Mouse (Mus musculus) heart, embryonic 10.5 days (tissue): ENCODE measurements at regions not wholly inside any gene's neighbourhood (a gene's known extent, or its start where the extent isn't known, plus 50 kb on each side); places are given as distances from the start of the nearest gene placed in this dataset.

Experiments used
- DNase-seq: peaks from one replicate; pipeline ENCODE4 v3.0.0-alpha.2; 2017; ENCODE audit warnings: low spot score
- H3K27ac ChIP-seq: fragments of 300-500 bp; sonication (generic); 2 replicates; pipeline ENCODE4 v1.5.1; 2016; ENCODE audit warnings: mild to moderate bottlenecking
- H3K27me3 ChIP-seq: fragments of 300-500 bp; sonication (generic); 2 replicates; pipeline ENCODE4 v1.6.1; 2016; ENCODE audit warnings: mild to moderate bottlenecking; ENCODE audit not compliant: poor library complexity, insufficient read depth, severe bottlenecking
- H3K36me3 ChIP-seq: fragments of 300-500 bp; sonication (generic); 2 replicates; pipeline ENCODE4 v1.6.1; 2016; ENCODE audit warnings: mild to moderate bottlenecking, moderate library complexity
- H3K4me1 ChIP-seq: fragments of 300-500 bp; sonication (generic); 2 replicates; pipeline ENCODE4 v1.6.1; 2016; ENCODE audit warnings: mild to moderate bottlenecking
- H3K4me3 ChIP-seq: fragments of 300-500 bp; sonication (generic); 2 replicates; pipeline ENCODE4 v1.5.1; 2016; ENCODE audit warnings: mild to moderate bottlenecking, moderate library complexity
- H3K9me3 ChIP-seq: fragments of 300-500 bp; sonication (generic); 2 replicates; pipeline ENCODE4 v1.6.1; 2016; ENCODE audit warnings: mild to moderate bottlenecking, moderate library complexity
- WGBS: fragments of 180-500 bp; shearing (Covaris S2); methylation state at CpG from one replicate; pipeline ENCODE4 v1.1.7; 2016; 5-methylcytosine and 5-hydroxymethylcytosine counted together

- WGBS: 59% methylated on average over 9 of the region's 9 CpGs
- Histone ChIP-seq H3K9me3 (no peaks in the 10 kb centered on the region), H3K27me3 (no peaks in the 10 kb centered on the region; the same call in 1 of the 2 replicates), H3K27ac (no peak overlapping the region), H3K4me3 (no peak overlapping the region), H3K36me3 (no peaks in the 10 kb centered on the region), H3K4me1 (peaks cover 9% of the 10 kb centered on the region; the same call in 1 of the 2 replicates)
- peak; percentile 66 for DNase-seq
Measured at GRCm38 (mm10) chr19:32960196-32960947, 203.1 kb downstream of the Pten start.

- Histone ChIP-seq H3K4me1 (peaks cover 8% of the 10 kb centered on the region; the same call in 1 of the 2 replicates), H3K4me3 (no peak overlapping the region), H3K36me3 (no peaks in the 10 kb centered on the region), H3K9me3 (no peaks in the 10 kb centered on the region), H3K27ac (no peak overlapping the region), H3K27me3 (no peaks in the 10 kb centered on the region; the same call in 1 of the 2 replicates)
- WGBS: 34% methylated on average over 5 of the region's 5 CpGs
- no peak for DNase-seq
Measured at GRCm38 (mm10) chr19:32961525-32961924, 204.2 kb downstream of the Pten start.

- no peak for DNase-seq
- Histone ChIP-seq H3K9me3 (no peaks in the 10 kb centered on the region), H3K27me3 (no peaks in the 10 kb centered on the region), H3K27ac (no peak overlapping the region), H3K36me3 (no peaks in the 10 kb centered on the region), H3K4me1 (0 out of 2 replicates have a peak, but pooled peaks cover 2% of the 10 kb centered on the region), H3K4me3 (no peak overlapping the region)
- 31% methylated on average over 1 of the region's 1 CpGs for WGBS
Measured at GRCm38 (mm10) chr19:32963983-32964382, 206.7 kb downstream of the Pten start.

GRCm38 (mm10) chr19:32965488-32965887, 208.2 kb downstream of the Pten start:
- H3K36me3 ChIP-seq: no peaks in the 10 kb centered on the region
- H3K4me3 ChIP-seq: no peak overlapping the region
- DNase-seq: no peak

GRCm38 (mm10) chr19:32969213-32969776, 212.0 kb downstream of the Pten start:
- Histone ChIP-seq H3K9me3 (no peaks in the 10 kb centered on the region), H3K4me3 (no peak overlapping the region), H3K27me3 (no peaks in the 10 kb centered on the region), H3K4me1 (no peaks in the 10 kb centered on the region), H3K36me3 (no peaks in the 10 kb centered on the region), H3K27ac (no peak overlapping the region)
- DNase-seq: no peak
- WGBS: 74% methylated on average over 7 of the region's 7 CpGs

More at GRCm38 (mm10) chr19:32965488-32965887, 208.2 kb downstream of the Pten start:
- Histone ChIP-seq H3K27me3 (no peaks in the 10 kb centered on the region), H3K4me1 (no peaks in the 10 kb centered on the region), H3K9me3 (no peaks in the 10 kb centered on the region), H3K27ac (no peak overlapping the region)
- 72% methylated on average over 2 of the region's 2 CpGs for WGBS

GRCm38 (mm10) chr19:32972116-32972515, 214.8 kb downstream of the Pten start:
- Histone ChIP-seq H3K27me3 (no peaks in the 10 kb centered on the region), H3K9me3 (no peaks in the 10 kb centered on the region), H3K4me1 (no peaks in the 10 kb centered on the region), H3K27ac (no peak overlapping the region), H3K36me3 (no peaks in the 10 kb centered on the region), H3K4me3 (no peak overlapping the region)
- no peak for DNase-seq
- 69% methylated on average over 6 of the region's 6 CpGs for WGBS

- H3K4me3 ChIP-seq: no peak overlapping the region
Measured at GRCm38 (mm10) chr19:32973130-32973529, 215.8 kb downstream of the Pten start.

GRCm38 (mm10) chr19:32974778-32975240, 217.5 kb downstream of the Pten start:
- no peaks in the 10 kb centered on the region for H3K27me3 ChIP-seq
- no peak overlapping the region for H3K4me3 ChIP-seq
- no peak for DNase-seq
- no peaks in the 10 kb centered on the region for H3K36me3 ChIP-seq
- H3K4me1 ChIP-seq: no peaks in the 10 kb centered on the region
- no peaks in the 10 kb centered on the region for H3K9me3 ChIP-seq
- H3K27ac ChIP-seq: no peak overlapping the region
- 65% methylated on average over 4 of the region's 4 CpGs for WGBS

More at GRCm38 (mm10) chr19:32973130-32973529, 215.8 kb downstream of the Pten start:
- no peaks in the 10 kb centered on the region for H3K36me3 ChIP-seq
- H3K4me1 ChIP-seq: no peaks in the 10 kb centered on the region
- H3K27me3 ChIP-seq: no peaks in the 10 kb centered on the region
- DNase-seq: no peak
- H3K27ac ChIP-seq: no peak overlapping the region
- no peaks in the 10 kb centered on the region for H3K9me3 ChIP-seq
- WGBS: 81% methylated on average over 3 of the region's 3 CpGs

GRCm38 (mm10) chr19:32975303-32975702, 218.0 kb downstream of the Pten start:
- H3K4me3 ChIP-seq: no peak overlapping the region

GRCm38 (mm10) chr19:32976507-32976906, 219.2 kb downstream of the Pten start:
- Histone ChIP-seq H3K4me3 (no peak overlapping the region), H3K27me3 (no peaks in the 10 kb centered on the region), H3K27ac (no peak overlapping the region), H3K4me1 (no peaks in the 10 kb centered on the region), H3K9me3 (no peaks in the 10 kb centered on the region), H3K36me3 (no peaks in the 10 kb centered on the region)
- no peak for DNase-seq
- 90% methylated on average over 7 of the region's 7 CpGs for WGBS

More at GRCm38 (mm10) chr19:32975303-32975702, 218.0 kb downstream of the Pten start:
- DNase-seq: no peak
- Histone ChIP-seq H3K27me3 (no peaks in the 10 kb centered on the region), H3K9me3 (no peaks in the 10 kb centered on the region), H3K4me1 (no peaks in the 10 kb centered on the region), H3K36me3 (no peaks in the 10 kb centered on the region), H3K27ac (no peak overlapping the region)
- WGBS: 77% methylated on average over 5 of the region's 5 CpGs

- 91% methylated on average over 7 of the region's 7 CpGs for WGBS
- no peak overlapping the region for H3K4me3 ChIP-seq
- no peaks in the 10 kb centered on the region for H3K4me1 ChIP-seq
- H3K9me3 ChIP-seq: no peaks in the 10 kb centered on the region
- DNase-seq: no peak
- H3K27ac ChIP-seq: no peak overlapping the region
- no peaks in the 10 kb centered on the region for H3K27me3 ChIP-seq
- no peaks in the 10 kb centered on the region for H3K36me3 ChIP-seq
Measured at GRCm38 (mm10) chr19:32978037-32978745, 220.9 kb downstream of the Pten start.

GRCm38 (mm10) chr19:32980142-32980541, 222.8 kb downstream of the Pten start:
- 75% methylated on average over 5 of the region's 5 CpGs for WGBS
- no peak overlapping the region for H3K27ac ChIP-seq

GRCm38 (mm10) chr19:32988713-32989112, 231.4 kb downstream of the Pten start:
- H3K36me3 ChIP-seq: no peaks in the 10 kb centered on the region
- H3K4me1 ChIP-seq: no peaks in the 10 kb centered on the region
- H3K4me3 ChIP-seq: no peak overlapping the region
- no peak overlapping the region for H3K27ac ChIP-seq
- H3K9me3 ChIP-seq: no peaks in the 10 kb centered on the region
- WGBS: 77% methylated on average over 5 of the region's 5 CpGs
- DNase-seq: no peak
- H3K27me3 ChIP-seq: no peaks in the 10 kb centered on the region

More at GRCm38 (mm10) chr19:32980142-32980541, 222.8 kb downstream of the Pten start:
- Histone ChIP-seq H3K4me3 (no peak overlapping the region), H3K36me3 (no peaks in the 10 kb centered on the region), H3K4me1 (no peaks in the 10 kb centered on the region), H3K9me3 (no peaks in the 10 kb centered on the region), H3K27me3 (no peaks in the 10 kb centered on the region)
- no peak for DNase-seq
